Mouse (Mus musculus) adrenal gland, postnatal 0 days (tissue): Measurements from ENCODE around the gene Cd2. TPM values are rescaled to one million over a fixed set of nuclear protein-coding genes. Genes with fewer than 3 reads are reported as not detected.

Experiments
- polyA plus RNA-seq: library from polyadenylated mRNA; unstranded; fragments of >200 nt; fragmentation: Nextera tagmentation; extraction: Ambion mirVana; gene quantifications from 2 replicates; pipeline ENCODE4 v1.2.1, GENCODE M21; 2015

Cd2 gene
- 0.39 and 0.65 TPM in 2 replicates for polyA plus RNA-seq

DNA sequence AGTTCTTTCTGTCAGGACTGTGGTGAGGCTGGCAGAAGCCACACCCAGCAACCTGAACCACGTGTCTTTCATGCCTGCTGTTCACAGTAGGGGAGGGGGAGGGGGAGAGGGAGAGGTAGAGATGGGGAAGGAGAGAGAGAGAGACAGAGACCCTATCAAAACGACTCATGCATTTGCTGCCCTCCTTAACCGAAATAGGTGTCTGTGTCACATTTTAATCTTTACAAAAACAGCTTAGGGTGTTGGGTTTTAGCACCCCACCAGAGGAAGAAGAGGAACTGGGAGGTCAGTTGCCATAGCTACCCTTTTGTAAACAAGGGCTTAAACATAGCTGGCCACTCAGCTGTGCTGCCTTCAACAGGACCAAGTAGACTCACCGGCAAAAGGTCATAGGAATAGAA lies at the start of gene Cd2:
TSS of gene Cd2 (minus strand) at position 29 of the 401 bp plus-strand sequence.

Other genes starting within 250 kb of the Cd2 start
- 2.5 and 3.2 TPM in 2 replicates for gene Ptgfrn, start 177.7 kb downstream of the Cd2 start, polyA plus RNA-seq
- gene Igsf3, start 89.1 kb upstream of the Cd2 start, polyA plus RNA-seq, result 13.8 and 20.3 TPM in 2 replicates